Mouse (Mus musculus): Measurements from ENCODE around the gene Mrpl50. TPM values are rescaled to one million over a fixed set of nuclear protein-coding genes. Genes with fewer than 3 reads are reported as not detected.
"Not testable (repeated sequence)": the region's sequence is repeated elsewhere in the genome, so short reads cannot be mapped to it uniquely, and the experiment has no call there.

The Mrpl50 gene
- polyA plus RNA-seq, 1 experiment from 2014 or later: 90.7 TPM

DNA sequence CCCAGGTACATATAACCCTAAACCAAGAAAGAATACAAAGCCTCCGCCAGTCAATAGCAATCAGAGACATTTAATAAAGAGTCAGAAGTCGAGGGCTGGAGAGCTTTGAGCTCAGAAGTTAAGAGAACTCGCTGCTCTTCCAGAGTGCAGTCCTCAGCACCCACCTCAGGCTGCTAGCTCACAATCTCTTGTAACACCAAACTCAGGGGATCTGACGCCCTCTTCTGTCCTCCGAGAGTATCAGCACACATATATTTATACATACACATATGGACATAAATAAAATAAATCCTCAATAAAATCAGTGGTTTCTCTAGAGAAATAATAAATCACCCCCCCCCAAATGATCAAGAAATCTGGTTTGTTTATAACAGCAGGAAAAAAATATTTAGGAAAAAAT, 1.4 kb downstream of the Mrpl50 start:
- Histone ChIP-seq H3K4me3 (ENCODE audit: low read length) (peak overlapping the region; percentile 55; the same call in 1 of the 2 replicates), H3K9me3 (ENCODE audit: control insufficient read depth, low read length) (no peaks in the 10 kb centered on the region), H3K4me1 (ENCODE audit: control insufficient read depth, insufficient read depth, low read length) (0 out of 2 replicates have a peak, but pooled peaks cover 6% of the 10 kb centered on the region), H3K4me2 (replicated peaks; ENCODE audit: low read depth, low read length) (peak overlapping the region; percentile 45), H3K36me3 (ENCODE audit: control insufficient read depth, insufficient read depth, low read length) (peaks cover 5% of the 10 kb centered on the region; the same call in 1 of the 2 replicates), H3K9ac (ENCODE audit: low read depth, low read length) (no peak overlapping the region), H3K27ac (ENCODE audit: low read depth, low read length) (no peak overlapping the region), H3K27me3 (ENCODE audit: control insufficient read depth, insufficient read depth, low read length) (no peaks in the 10 kb centered on the region)
- WGBS: 70% methylated on average over 5 of the region's 5 CpGs
- ATAC-seq (ENCODE audit: low FRiP score, low TSS enrichment): no peak

- Histone ChIP-seq H3K4me2 (replicated peaks; ENCODE audit: low read depth, low read length) (no peak overlapping the region), H3K27me3 (ENCODE audit: control insufficient read depth, insufficient read depth, low read length) (no peaks in the 10 kb centered on the region), H3K27ac (ENCODE audit: low read depth, low read length) (no peak overlapping the region), H3K9ac (ENCODE audit: low read depth, low read length) (no peak overlapping the region), H3K4me3 (ENCODE audit: low read length) (no peak overlapping the region), H3K36me3 (ENCODE audit: control insufficient read depth, insufficient read depth, low read length) (peaks cover 27% of the 10 kb centered on the region), H3K4me1 (ENCODE audit: control insufficient read depth, insufficient read depth, low read length) (0 out of 2 replicates have a peak, but pooled peaks cover 6% of the 10 kb centered on the region), H3K9me3 (ENCODE audit: control insufficient read depth, low read length) (no peaks in the 10 kb centered on the region)
- ATAC-seq (ENCODE audit: low FRiP score, low TSS enrichment): no peak
- WGBS: 97% methylated on average over 6 of the region's 6 CpGs
Measured at GRCm38 (mm10) chr4:49514441-49514840, 6.5 kb downstream of the Mrpl50 start.

DNA sequence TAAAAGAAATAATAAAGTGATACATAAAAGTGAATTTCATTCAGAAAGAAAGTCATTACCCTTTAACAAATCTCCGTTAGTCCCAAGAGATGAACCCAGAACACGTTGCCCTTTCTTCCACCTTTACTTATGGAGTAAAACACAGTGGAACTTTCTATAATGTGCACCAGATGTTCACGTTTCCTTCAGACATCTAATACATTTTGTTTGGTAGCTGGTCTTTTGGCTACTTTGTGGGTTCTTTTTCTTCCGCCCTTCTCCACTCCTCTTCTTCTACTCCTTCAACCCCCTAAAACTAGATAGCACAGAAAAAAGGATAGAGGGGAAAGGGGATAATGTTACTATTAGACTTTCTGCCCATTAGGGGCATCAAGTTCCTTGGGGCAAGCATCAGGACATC, 8.3 kb downstream of the Mrpl50 start:
- Histone ChIP-seq H3K27ac (ENCODE audit: low read depth, low read length) (no peak overlapping the region), H3K9me3 (ENCODE audit: control insufficient read depth, low read length) (no peaks in the 10 kb centered on the region), H3K36me3 (ENCODE audit: control insufficient read depth, insufficient read depth, low read length) (peaks cover 27% of the 10 kb centered on the region), H3K9ac (ENCODE audit: low read depth, low read length) (no peak overlapping the region), H3K4me2 (replicated peaks; ENCODE audit: low read depth, low read length) (no peak overlapping the region), H3K27me3 (ENCODE audit: control insufficient read depth, insufficient read depth, low read length) (no peaks in the 10 kb centered on the region), H3K4me3 (ENCODE audit: low read length) (no peak overlapping the region), H3K4me1 (ENCODE audit: control insufficient read depth, insufficient read depth, low read length) (no peaks in the 10 kb centered on the region)
- ATAC-seq (ENCODE audit: low FRiP score, low TSS enrichment): no peak
- 87% methylated on average over 4 of the region's 4 CpGs for WGBS

DNA sequence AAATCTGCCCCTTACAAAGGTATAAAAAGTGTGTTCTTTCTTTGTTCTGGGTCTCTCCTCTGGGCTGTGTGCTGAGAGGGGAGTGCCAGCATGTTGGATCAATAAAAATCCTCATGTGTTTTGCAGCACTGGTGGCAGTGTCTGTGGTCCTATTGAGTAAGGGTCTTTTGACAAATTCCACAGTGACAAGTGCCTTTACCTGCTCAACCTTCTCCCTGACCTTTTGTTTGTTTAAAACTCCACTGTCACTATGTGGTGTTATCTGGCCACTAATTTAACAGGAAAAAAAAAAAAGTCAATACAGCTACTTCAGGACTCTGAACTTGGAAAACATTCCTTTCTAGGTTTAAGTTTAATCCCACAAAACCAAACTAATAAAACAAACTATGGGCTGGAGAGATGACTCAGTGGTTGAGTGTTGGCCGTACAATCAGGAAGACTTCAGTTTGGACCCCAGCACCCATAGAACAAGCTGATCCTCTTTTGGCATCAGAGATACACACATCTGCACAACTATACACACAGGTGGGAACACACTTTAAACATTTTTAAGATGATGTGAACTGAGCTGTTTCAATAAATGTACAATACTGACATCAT, 10.6 kb downstream of the Mrpl50 start:
- H3K4me2 ChIP-seq (replicated peaks; ENCODE audit: low read depth, low read length); H3K4me3 ChIP-seq (ENCODE audit: low read length); ATAC-seq (ENCODE audit: low FRiP score, low TSS enrichment); H3K27me3 ChIP-seq (ENCODE audit: control insufficient read depth, insufficient read depth, low read length); H3K4me1 ChIP-seq (ENCODE audit: control insufficient read depth, insufficient read depth, low read length); H3K9ac ChIP-seq (ENCODE audit: low read depth, low read length); H3K27ac ChIP-seq (ENCODE audit: low read depth, low read length); H3K9me3 ChIP-seq (ENCODE audit: control insufficient read depth, low read length): not testable (repeated sequence)
- WGBS: 95% methylated on average over 1 of the region's 1 CpGs
- H3K36me3 ChIP-seq (ENCODE audit: control insufficient read depth, insufficient read depth, low read length): peaks cover 27% of the 10 kb centered on the region

DNA sequence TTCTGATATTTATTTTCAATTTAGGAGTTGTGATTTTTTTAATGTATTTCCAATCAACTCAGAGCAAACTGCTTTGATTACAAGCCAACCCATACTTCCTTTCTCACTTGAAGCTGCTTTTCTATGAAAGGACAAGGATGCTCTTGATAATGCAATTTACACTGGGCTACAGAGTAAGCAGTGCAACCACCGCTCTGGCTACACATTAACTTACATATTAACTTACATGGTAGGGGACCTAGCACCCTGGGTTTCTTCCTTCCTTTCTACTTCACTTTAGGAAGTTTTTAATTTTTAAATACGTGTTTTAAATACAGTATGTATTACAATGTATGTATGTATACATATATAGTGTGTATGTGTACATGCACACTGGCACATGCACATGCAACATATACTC, 11.7 kb downstream of the Mrpl50 start:
- H3K9me3 ChIP-seq (ENCODE audit: control insufficient read depth, low read length): no peaks in the 10 kb centered on the region
- H3K4me1 ChIP-seq (ENCODE audit: control insufficient read depth, insufficient read depth, low read length): no peaks in the 10 kb centered on the region
- H3K4me2 ChIP-seq (replicated peaks; ENCODE audit: low read depth, low read length): no peak overlapping the region
- ATAC-seq (ENCODE audit: low FRiP score, low TSS enrichment): no peak
- no peak overlapping the region for H3K4me3 ChIP-seq (ENCODE audit: low read length)
- no peaks in the 10 kb centered on the region for H3K27me3 ChIP-seq (ENCODE audit: control insufficient read depth, insufficient read depth, low read length)
- H3K27ac ChIP-seq (ENCODE audit: low read depth, low read length): no peak overlapping the region
- peaks cover 23% of the 10 kb centered on the region for H3K36me3 ChIP-seq (ENCODE audit: control insufficient read depth, insufficient read depth, low read length)
- 88% methylated on average over 2 of the region's 2 CpGs for WGBS
- H3K9ac ChIP-seq (ENCODE audit: low read depth, low read length): no peak overlapping the region

- Histone ChIP-seq H3K36me3 (ENCODE audit: control insufficient read depth, insufficient read depth, low read length) (no peaks in the 10 kb centered on the region), H3K4me2 (replicated peaks; ENCODE audit: low read depth, low read length) (no peak within 1 kb of the TSS), H3K27ac (ENCODE audit: low read depth, low read length) (no peak within 1 kb of the TSS), H3K4me1 (ENCODE audit: control insufficient read depth, insufficient read depth, low read length) (no peaks in the 10 kb centered on the region), H3K9me3 (ENCODE audit: control insufficient read depth, low read length) (no peaks in the 10 kb centered on the region), H3K4me3 (ENCODE audit: low read length) (no peak within 1 kb of the TSS), H3K9ac (ENCODE audit: low read depth, low read length) (no peak within 1 kb of the TSS), H3K27me3 (ENCODE audit: control insufficient read depth, insufficient read depth, low read length) (no peaks in the 10 kb centered on the region)
- no peak for ATAC-seq (ENCODE audit: low FRiP score, low TSS enrichment)
- WGBS: 69% methylated on average over 3 of the region's 3 CpGs
Measured at GRCm38 (mm10) chr4:49506386-49506785, 14.5 kb downstream of the Mrpl50 start, which contains the start of gene Baat. Baat (minus strand) TSS chr4:49506557.

- ATAC-seq (ENCODE audit: low FRiP score, low TSS enrichment): no peak
- no peak overlapping the region for H3K27ac ChIP-seq (ENCODE audit: low read depth, low read length)
- no peak overlapping the region for H3K9ac ChIP-seq (ENCODE audit: low read depth, low read length)
- H3K9me3 ChIP-seq (ENCODE audit: control insufficient read depth, low read length): no peaks in the 10 kb centered on the region
- H3K27me3 ChIP-seq (ENCODE audit: control insufficient read depth, insufficient read depth, low read length): no peaks in the 10 kb centered on the region
- no peak overlapping the region for H3K4me3 ChIP-seq (ENCODE audit: low read length)
- no peaks in the 10 kb centered on the region for H3K36me3 ChIP-seq (ENCODE audit: control insufficient read depth, insufficient read depth, low read length)
- no peak overlapping the region for H3K4me2 ChIP-seq (replicated peaks; ENCODE audit: low read depth, low read length)
- WGBS: 87% methylated on average over 1 of the region's 1 CpGs
- H3K4me1 ChIP-seq (ENCODE audit: control insufficient read depth, insufficient read depth, low read length): no peaks in the 10 kb centered on the region
Measured at GRCm38 (mm10) chr4:49503563-49503962, 17.3 kb downstream of the Mrpl50 start.

- not testable (repeated sequence) for H3K9me3 ChIP-seq (ENCODE audit: control insufficient read depth, low read length); ATAC-seq (ENCODE audit: low FRiP score, low TSS enrichment); H3K4me3 ChIP-seq (ENCODE audit: low read length); H3K9ac ChIP-seq (ENCODE audit: low read depth, low read length); H3K4me1 ChIP-seq (ENCODE audit: control insufficient read depth, insufficient read depth, low read length); H3K27ac ChIP-seq (ENCODE audit: low read depth, low read length); H3K27me3 ChIP-seq (ENCODE audit: control insufficient read depth, insufficient read depth, low read length); H3K4me2 ChIP-seq (replicated peaks; ENCODE audit: low read depth, low read length); H3K36me3 ChIP-seq (ENCODE audit: control insufficient read depth, insufficient read depth, low read length)
- 66% methylated on average over 3 of the region's 3 CpGs for WGBS
Measured at GRCm38 (mm10) chr4:49485934-49486650, 34.8 kb downstream of the Mrpl50 start.

DNA sequence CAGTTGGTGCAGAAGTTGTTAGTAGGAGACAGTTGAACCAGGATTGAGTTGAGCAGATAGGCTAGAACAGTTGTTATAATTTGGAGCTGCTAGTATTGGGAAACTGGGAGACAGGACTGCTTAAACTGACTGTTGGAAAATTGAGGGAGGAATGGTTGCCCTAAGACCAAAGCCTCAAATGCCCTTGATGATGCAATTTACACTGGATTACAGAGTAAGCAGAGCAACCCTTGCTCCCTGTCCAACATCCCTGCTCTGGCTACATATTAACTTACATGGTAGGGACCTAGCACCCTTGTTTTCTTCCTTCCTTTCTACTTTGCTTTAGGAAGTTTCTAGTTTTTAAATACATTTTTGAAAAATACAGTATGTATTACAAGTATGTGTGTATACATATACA, 35.5 kb downstream of the Mrpl50 start:
- ATAC-seq (ENCODE audit: low FRiP score, low TSS enrichment): no peak
- H3K27ac ChIP-seq (ENCODE audit: low read depth, low read length): no peak overlapping the region

More for the DNA sequence above, 35.5 kb downstream of the Mrpl50 start:
- no peak overlapping the region for H3K4me3 ChIP-seq (ENCODE audit: low read length)
- no peak overlapping the region for H3K9ac ChIP-seq (ENCODE audit: low read depth, low read length)
- no peaks in the 10 kb centered on the region for H3K27me3 ChIP-seq (ENCODE audit: control insufficient read depth, insufficient read depth, low read length)
- no peaks in the 10 kb centered on the region for H3K9me3 ChIP-seq (ENCODE audit: control insufficient read depth, low read length)
- no peaks in the 10 kb centered on the region for H3K4me1 ChIP-seq (ENCODE audit: control insufficient read depth, insufficient read depth, low read length)
- H3K36me3 ChIP-seq (ENCODE audit: control insufficient read depth, insufficient read depth, low read length): no peaks in the 10 kb centered on the region
- H3K4me2 ChIP-seq (replicated peaks; ENCODE audit: low read depth, low read length): no peak overlapping the region

Data from kidney, embryonic 14.5 days (tissue).